Mouse (Mus musculus) right cerebral cortex, postnatal 36 days (tissue): Measurements from ENCODE around the gene Iqcb1.
"Not testable (repeated sequence)": the region's sequence is repeated elsewhere in the genome, so short reads cannot be mapped to it uniquely, and the experiment has no call there.

Experiments used
- DNase-seq, 2 experiments: peaks; one replicate each; pipeline ENCODE4 v3.0.0; 2022; ENCODE audit warnings: low spot score in 2 of 2, mixed read lengths in 1 of 2

Iqcb1 gene

DNA sequence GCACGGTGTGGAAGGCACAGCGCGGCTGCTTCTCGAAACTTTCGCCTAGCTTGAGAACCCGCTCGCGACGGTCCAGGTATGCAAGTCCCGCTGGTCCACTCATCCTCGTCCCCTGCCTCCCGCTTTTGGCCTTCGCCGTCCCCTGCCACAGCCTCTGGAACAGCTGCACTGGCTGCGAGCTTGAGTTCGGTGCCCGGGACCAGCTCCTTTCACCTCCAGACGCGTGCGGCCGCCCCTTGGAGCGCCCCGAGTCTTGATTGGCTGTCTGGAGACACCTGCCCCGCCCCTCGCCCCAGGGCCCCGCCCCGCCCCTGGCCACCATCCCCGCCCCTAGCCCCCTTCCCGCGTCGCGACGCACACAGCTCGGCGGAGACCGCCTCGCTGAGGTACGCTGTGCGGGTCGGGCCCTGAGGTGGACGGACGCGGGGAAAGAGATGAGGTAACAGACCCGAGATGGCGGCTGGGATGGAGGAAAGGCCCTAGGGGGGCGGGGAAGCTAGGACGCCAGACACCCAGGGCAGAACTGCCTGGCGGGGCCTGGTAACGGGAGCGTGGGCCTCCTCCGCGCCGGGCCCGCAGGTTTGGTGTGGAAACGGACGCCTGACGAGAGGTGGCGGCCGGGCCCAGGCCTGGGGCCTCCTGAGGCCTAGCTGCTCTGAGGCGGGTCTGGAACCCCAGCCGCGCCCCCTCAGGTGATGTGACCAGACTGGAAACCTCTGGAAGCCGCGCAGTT lies at the start of gene Iqcb1:
Iqcb1 (plus strand) TSS at position 332 of the 733 bp plus-strand sequence.
- DNase-seq: peak; percentile 70 to 73

DNA sequence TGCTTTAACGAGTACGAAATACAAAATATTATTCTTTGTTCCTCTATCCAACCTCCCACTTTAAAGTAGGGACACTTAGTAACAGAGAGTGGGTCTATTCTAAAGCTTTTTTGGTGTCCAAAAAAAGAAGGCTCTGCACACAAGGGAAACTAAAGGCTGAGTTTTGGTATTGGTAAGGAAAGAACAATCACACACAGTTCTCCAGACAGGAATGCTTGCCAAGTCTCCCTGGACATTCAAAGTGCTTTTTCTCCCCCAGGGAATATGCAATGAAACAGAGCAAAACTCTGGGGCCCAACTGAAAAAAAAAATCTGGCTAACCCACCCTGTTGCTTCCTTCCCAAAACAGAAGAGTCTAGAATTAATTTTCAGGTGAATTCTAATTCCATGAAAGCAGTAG lies 44.0 kb upstream of the Iqcb1 start:
- no peak for DNase-seq

DNA sequence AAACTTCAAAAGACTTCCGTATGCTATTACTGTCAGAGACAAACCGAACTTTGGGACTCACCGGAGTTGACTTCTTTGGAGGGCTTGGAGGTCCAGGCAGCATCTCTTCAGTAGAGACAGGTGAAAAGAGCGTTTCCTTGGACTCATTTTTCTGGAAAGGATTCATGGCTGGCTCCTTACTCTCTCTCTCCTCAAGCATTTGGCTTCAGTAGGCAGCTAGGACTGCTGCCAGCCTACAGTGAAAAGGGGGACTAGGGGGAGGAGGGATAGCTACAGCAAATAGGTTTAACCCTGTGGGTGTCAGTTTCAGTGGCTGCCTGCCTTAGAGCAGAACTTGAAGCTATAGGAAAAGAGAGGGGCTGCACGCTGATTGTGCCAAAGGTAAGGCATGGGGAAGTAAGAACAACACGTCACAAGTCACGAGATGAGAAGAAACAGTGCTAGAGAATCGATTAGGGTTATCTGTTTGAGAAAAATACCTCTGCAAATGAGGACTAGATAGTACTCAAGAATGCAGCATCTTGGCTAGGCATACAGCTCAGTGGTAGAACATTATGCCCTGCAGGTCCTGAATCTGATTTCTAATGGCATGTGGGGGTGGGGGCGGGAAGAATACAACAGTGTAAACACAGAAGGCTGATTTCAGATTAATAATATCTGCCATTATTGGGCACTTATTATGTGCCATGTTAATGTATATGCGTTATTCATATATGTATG lies 43.4 kb upstream of the Iqcb1 start, which contains the start of gene Slc15a2:
Slc15a2 (minus strand) TSS at position 369 of the 720 bp plus-strand sequence.
- peak in 1 of 2 experiments; percentile 18 for DNase-seq

DNA sequence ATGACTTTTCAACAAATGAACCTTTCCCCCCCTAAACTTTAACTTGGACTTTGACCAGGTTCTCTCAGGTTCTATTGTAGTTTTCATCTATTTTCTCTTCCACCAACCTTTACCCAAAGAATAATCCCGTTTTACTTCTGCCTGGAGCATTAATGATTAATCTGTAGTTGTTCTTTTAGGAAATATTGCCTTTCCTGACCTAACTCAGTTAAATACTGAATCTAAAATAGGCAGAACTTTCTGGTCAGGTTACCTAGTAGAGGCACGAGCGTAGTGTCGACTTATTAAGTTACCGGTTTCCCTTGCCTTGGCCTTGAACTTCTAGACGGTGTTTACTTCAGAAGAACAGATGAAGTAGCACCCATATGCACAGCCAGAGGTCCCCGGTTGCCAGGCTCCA lies 41.7 kb upstream of the Iqcb1 start:
- no peak for DNase-seq

DNA sequence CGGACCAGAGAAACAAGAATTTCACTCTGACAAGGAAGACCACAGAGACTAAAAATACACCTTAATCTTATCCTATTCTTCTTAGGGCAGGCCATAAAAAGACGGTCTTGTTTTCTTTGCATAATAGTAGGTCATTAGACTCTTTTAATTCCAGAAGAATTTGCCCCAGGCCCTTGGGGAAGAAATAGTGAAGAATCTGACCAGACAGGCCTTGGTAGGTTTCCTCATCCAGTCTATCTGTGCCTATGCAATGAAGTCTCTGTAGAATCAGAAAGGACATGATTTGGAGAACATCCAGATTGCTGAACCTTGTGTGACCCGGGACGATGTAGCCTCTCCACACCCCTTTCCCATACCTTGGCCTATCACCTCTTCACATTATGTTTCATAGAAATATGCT lies 38.0 kb upstream of the Iqcb1 start:
- DNase-seq: no peak

DNA sequence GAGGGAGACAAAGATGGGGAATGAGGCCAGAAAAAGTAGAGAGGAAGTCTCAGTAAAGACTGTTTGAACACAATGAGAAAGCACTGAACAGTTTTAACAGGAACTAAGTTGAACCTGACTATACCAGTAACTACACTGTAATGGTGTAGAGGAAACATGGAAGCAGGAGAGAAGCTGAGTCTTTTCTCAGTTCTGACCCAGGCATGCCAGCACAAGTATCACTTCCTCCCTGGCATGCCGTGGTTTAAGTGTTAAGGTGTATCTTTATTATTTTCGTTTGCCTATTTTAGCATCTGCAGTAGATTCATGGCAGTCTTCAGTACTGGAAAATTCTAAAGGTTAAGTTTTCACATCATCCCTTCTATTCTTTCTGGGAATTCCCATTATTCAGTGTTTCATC lies 33.2 kb upstream of the Iqcb1 start:
- no peak for DNase-seq

DNA sequence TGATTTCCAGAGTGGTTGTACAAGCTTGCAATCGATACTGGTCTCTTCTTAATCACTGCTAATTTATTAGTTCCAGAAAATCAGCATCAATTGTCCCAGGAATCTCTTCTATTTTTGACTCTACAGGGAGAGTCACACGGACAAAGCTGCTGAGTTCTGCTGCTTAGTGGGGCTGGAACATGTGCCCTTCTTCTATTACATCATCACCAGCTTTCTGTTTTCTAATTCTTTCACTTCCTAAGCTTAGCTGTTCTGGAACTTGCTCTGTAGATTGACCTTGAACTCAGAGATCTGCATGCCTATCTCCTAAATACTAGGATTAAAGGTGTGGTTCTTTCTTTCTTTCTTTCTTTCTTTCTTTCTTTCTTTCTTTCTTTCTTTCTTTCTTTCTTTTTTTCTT lies 29.9 kb upstream of the Iqcb1 start:
- no peak for DNase-seq

DNA sequence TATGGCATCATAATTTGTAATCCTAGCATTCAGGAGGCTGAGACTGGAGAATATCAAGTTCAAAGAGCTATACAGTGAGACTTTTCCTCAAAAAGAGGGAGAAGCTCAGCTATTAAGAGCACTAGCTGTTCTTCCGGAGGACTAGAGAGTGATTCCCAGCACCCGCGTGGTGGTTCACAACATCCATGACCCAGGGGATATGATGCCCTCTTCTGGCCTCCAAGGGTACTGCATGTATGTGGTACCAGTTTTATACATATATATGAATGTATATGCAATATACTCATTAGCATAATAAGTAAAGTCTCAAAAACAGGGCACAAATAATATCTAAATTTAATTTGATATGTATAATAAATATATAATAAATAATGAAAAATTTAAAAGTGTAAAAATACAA lies 25.8 kb upstream of the Iqcb1 start:
- DNase-seq: no peak

DNA sequence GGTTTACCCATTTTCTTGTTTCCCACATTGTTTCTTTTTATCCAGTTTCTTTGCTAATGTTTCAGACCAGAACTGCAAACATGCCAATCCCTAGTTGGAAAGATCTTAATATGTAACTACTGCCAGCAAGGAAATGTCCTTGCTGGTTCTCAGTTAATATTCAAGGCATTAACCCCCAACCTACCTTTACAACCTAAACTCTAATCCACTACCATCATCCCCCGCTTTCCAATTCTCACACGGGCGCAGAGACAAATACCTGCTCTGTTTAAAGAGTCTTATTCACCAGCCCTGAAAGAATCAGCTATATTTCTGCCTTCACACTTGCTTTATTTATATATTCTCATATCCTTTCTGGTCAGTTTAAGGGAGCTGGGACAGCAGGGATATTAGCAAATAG lies 19.6 kb upstream of the Iqcb1 start:
- DNase-seq: no peak

DNA sequence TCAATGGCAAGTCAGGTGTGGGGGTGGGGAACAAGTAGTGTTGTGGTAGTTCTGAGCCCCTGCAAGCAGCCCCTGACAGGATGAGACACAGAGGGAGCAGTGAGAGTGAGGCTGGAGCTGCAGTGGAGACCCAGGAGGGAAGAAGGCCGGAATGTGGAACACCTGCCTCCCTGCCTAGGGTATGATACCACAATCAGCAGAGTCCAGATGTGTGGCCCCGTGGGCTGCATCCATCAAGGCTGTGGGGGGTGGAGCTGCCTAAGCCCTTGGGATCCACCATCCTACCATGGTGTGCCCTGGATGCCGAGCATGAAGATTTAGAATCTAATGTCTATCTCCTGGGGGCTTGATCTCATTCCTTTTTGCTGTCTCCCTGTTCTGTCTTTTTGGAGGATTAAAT lies 14.5 kb upstream of the Iqcb1 start:
- DNase-seq: no peak

DNA sequence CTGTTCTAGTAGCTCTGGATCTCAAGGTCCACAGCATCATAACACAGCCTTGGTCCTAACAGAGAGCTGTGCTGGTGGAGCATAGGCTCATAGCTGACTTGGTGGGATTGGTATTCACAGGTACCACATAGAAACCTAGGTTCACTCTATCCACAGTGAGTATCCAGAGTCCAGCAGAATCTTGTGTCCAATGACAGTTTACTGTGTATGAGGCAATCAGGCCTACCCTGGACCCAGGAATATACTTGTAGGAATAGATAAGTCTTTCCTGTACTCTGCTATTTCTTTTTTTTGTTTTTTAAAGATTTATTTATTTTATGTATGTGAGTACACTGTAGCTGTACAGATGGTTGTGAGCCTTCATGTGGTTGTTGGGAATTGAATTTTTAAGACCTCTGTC lies 11.3 kb upstream of the Iqcb1 start:
- no peak for DNase-seq

DNA sequence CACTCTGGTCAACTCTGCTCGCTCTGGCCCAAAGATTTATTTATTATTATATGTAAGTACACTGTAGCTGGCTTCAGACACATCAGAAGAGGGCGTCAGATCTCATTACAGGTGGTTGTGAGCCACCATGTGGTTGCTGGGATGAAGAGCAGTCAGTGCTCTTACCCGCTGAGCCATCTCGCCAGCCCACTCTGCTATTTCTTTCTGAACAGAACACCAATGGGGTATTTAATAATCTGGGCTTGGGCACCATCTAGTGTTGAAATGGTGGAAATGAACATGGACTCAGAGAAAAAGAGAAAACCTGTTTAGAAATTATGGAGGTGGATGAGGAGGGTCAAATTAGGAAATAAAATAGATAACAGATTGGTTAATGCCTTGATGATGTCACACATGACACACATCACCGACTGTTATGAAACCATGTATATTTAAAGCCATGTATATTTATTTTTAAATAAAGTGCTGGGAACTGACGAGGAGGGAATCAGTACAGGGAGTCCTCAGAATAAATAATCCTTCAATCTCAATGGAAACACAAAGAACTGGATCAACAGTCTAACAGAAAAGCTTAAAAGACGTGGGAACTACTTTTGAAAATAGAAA lies 10.8 kb upstream of the Iqcb1 start:
- peak; percentile 67 to 78 for DNase-seq

DNA sequence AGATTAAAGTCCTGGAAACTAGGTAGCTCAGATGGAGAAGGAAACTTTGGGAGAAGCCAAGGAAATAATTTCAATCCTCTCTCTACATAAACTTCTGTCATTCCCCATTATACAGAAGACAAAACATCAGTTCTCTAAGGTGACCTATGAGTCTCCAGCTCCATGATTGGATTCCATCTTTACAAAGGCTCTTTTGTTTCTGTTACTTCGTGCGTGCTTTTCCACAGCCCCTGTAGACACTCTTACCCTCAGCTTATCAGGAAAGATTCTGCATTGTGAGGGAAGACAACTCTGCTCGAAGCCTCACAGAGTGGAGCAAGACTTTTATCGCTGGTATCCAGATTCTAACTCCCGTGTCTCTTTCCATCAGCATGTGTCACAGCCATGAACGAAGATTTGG lies 8.2 kb upstream of the Iqcb1 start:
- DNase-seq: no peak

DNA sequence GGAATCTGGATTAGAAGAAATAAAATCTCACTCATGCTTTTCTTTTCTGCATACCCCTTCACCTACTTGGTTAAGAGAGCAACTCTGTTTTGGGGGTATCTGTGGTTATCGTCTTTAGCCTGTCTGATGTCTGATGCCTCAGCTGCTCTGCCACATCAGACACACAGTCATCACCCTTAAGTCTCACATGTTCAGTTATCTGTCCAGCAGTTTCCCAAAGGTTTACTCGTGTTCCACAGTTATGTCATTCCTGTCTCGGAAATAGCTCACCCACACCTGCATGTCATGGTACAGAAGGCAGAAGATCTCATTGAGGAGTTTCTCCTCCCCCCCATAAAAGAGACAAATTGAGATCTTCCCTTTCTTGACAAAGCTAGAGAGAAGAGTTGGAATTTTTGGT lies 7.4 kb upstream of the Iqcb1 start:
- DNase-seq: no peak

DNA sequence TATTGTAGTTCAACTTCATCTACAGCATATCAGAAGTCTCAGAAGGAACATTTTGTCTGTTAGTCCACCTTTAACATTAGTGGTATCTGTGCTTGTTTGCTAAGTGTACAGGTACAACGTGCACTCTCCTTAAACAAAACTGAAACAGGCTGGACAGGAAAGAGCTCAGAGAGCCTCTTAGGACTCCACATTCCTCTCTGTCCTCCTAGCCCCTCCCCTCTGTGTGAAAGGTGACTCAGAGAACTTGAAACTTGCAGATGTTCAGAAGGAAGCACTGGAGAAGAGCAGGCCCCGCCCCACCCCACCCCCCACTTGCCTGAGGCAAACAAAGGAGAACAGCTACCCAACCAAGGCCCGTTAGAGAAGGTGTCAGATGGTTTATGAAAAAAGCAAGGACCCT lies 6.7 kb upstream of the Iqcb1 start:
- DNase-seq: no peak

DNA sequence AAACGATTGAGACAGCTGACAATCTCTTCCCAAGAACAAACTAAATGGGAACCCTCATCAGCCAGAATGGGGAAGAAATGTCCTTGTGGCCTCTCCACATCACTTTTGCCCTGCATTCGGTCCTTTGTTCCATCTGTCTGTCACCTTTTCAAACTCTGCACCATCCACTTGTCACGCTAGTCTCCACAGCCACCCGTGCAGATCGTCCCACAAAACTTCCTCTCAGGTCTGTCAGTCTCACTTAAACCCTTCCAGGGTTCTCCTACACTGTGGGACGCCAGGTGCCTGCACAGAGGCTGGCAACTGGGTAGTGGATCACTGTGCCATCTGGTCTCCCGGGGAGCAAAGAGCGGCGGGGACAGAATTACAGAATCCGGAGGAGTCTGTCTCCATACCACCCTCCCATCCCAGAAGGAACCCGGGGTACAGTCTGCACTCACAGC lies 553 bp upstream of the Iqcb1 start:
- no peak for DNase-seq

DNA sequence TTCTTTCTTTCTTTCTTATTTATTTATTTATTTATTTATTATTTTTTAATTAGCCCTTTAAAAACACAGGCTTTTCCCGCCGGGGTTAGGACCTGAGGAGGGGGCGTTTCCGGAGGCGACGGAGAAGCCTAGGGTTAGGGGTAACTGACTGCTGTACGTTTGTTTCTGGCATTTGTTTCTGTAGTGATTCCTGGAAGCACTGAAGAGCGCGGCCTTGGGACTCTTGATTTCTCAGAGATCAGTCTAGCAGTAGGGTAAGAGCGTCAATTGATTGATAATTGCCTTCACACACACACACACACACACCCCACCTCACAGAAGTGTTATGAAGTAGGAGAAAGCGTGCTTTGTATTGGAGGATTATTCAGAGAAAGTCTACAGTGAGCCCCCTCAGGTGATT lies 635 bp downstream of the Iqcb1 start:
- no peak for DNase-seq

DNA sequence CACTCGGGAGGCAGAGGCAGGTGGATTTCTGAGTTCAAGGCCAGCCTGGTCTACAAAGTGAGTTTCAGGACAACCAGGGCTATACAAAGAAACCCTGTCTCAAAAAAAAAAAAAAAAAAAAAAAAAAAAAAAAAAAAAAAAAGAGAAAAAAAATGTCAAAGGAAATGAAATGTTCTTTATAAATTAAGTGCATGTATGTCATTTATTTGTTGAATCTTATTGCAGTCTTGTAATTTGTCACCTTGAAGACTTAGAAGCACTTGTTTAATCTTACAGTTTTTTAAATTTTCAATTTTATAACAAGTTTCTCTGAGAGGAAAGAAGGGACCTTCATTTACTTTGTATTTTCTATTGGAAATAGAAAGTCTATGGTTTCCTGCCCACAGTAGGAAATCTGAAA lies 18.7 kb downstream of the Iqcb1 start:
- not testable (repeated sequence) for DNase-seq

DNA sequence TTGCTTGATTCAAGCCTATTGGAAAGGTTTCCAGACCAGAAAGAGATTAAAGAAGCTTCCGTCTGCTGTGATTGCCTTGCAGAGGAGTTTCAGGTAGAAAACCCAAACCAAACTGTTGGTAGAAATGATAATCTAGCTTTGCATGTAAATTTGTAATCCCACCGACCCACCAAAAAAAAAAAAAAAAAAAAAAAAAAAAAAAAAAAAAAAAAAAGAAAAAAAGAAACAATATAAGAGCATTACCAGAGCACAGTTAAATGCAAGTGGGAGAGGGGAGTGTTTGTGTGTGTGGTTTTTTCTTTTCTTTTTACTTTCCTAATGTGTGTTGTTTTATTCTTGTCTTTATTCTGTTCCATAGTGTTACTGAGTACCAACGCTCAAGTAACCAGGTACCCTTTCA lies 23.0 kb downstream of the Iqcb1 start:
- no peak for DNase-seq

DNA sequence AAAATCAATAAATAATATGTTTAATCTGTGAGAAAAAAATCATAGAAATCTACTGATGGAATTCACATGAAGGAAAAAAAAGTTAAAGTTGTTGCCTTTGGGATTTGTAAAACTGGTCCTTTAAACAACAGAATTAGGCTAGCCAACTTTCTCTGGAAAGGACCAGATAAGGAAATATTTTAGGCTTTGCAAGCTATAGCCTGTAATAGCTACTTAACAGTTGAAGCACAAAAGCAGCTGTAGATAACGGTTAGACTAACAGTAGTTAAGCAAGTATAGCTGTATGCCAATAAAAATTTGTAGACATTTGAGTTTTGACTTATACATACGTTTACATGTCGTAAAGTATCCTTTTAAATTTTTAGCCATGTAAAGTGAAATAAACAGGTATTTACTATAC lies 35.4 kb downstream of the Iqcb1 start:
- no peak for DNase-seq

DNA sequence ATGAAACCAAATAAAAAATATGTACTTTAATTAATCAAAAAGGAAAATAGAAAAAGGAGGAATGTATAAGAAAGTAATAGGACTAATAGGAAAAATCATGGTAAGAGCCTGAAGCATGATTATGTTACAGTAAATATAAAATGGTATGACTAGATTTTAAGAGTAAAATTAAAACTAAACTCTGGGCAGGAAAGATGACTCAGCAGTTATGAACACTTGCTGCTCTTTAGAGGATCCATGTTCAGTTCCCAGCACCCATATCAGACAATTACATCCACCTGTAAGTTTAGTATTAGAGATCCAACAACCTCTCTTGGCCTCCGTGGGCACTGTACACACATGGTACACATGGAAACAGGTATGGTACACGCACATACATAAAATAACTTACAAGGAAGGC lies 41.3 kb downstream of the Iqcb1 start:
- no peak for DNase-seq

DNA sequence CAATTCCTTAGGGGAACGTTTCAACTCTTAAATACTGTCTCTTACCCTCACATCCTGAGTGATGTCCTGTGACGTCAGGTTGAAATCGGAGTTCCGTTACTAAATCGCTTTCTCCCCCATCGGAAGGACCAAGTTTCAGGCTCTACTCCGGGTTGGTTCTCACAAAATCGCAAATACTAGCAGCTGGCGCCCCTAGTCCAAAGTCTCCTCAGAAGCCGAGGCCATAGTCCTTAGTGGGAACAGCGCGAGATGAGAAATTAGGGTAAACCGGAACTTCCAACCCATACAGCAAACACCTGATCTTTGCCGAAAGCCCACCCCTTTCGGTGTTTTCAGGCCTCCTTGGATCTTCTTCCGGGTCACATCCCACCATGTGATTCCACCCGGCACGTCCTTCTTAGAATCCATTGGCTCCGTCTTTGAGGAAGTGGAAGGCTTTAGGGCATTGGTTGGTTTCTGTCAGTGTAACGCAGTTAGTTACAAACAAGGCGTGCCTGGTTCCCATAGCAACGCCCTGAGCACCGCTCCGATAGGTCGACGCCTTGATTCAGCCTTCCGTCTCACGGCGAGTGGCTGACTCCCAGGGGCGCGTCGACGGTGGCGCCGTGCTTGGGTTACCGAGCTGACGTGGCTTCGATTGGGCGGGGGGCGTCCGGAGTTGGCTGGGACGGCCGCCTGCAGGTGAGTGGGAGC lies 46.5 kb downstream of the Iqcb1 start, which contains the start of the genes Eaf2 and Golgb1:
Eaf2 (minus strand) TSS at position 421 of the 693 bp plus-strand sequence.
Golgb1 (plus strand) TSS at position 558 of the 693 bp plus-strand sequence.
- DNase-seq: peak; percentile 98 to 100
